Mouse (Mus musculus) lung, postnatal 36 days (tissue): ENCODE data around the gene Sh3bp4.

Experiments used
- DNase-seq: peaks from one replicate; pipeline ENCODE4 v3.0.0; 2022; ENCODE audit warnings: mixed read lengths

Sh3bp4 gene

GRCm38 (mm10) chr1:89189204-89189603 is 119.0 kb downstream of the Sh3bp4 start:
- no peak for DNase-seq

GRCm38 (mm10) chr1:89190621-89191020 is 120.4 kb downstream of the Sh3bp4 start:
- DNase-seq: peak; percentile 52

- peak; percentile 95 for DNase-seq
Observed at GRCm38 (mm10) chr1:89191127-89191740, 121.0 kb downstream of the Sh3bp4 start.

DNA sequence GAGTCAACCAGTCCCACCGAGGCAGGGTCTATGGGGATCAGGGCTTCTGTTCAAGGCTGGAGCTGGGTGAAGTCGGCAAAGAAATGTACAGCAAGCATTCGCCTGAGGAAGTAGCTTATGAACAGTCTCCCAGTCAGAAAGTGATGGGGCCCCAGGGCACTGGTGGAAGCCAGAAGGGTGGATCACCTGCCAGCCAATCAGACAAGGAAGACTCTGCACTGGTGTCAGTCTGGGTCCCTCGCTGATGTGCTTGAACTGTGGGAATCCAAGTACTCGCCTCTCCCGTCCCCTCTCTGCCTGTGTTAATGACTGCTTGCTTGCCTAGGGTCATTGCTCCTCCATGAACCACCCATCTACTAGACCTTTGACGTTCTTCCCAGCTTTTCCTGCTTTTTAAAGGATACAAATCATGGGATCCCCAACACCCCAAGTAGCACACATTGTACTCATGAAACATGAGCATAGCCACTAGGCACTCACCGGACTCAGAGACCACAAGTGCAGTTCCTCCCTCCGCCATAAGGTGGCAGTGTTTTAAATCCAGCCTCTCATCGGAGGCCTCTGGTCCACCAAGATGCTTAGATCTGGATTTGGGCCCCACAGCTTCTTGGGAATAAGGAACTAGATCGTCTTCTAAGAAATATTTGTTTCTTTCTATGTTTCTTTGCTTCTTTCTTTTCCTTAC is 122.5 kb downstream of the Sh3bp4 start:
- peak; percentile 67 for DNase-seq

GRCm38 (mm10) chr1:89193576-89193975 is 123.4 kb downstream of the Sh3bp4 start:
- no peak for DNase-seq

GRCm38 (mm10) chr1:89195827-89196712 is 125.9 kb downstream of the Sh3bp4 start:
- DNase-seq: peak; percentile 90
